Mouse (Mus musculus) megakaryocyte, embryonic 14.5 days (primary cell): ENCODE data around the gene Hook2. TPM values are rescaled to one million over a fixed set of nuclear protein-coding genes. Genes with fewer than 3 reads are reported as not detected.

Source experiments
- H3K27me3 ChIP-seq: replicated peaks from 2 replicates; pipeline ENCODE3; 2012; ENCODE audit warnings: inconsistent platforms
- H3K36me3 ChIP-seq: replicated peaks from 2 replicates; pipeline ENCODE3; 2012; ENCODE audit warnings: low read length, inconsistent platforms, mixed read lengths
- H3K4me1 ChIP-seq: 2 replicates; pipeline ENCODE4 v1.6.1; 2012; ENCODE audit warnings: inconsistent platforms
- H3K4me3 ChIP-seq: replicated peaks from 2 replicates; pipeline ENCODE3; 2012; ENCODE audit warnings: moderate library complexity, mild to moderate bottlenecking, inconsistent platforms
- H3K9me3 ChIP-seq: 2 replicates; pipeline ENCODE4 v1.6.1; 2012; ENCODE audit warnings: inconsistent platforms
- FLI1 ChIP-seq: IDR thresholded peaks from 2 replicates; pipeline ENCODE4 v1.6.1; 2012; ENCODE audit warnings: low read length, inconsistent platforms, mixed read lengths
- GATA1 ChIP-seq: IDR thresholded peaks from 3 replicates; pipeline ENCODE4 v1.6.1; 2012; ENCODE audit warnings: mixed read lengths, low read length, inconsistent platforms, borderline replicate concordance
- polyA plus RNA-seq: library from polyadenylated mRNA; stranded (reverse); fragments of >175 nt; gene quantifications from 2 replicates; pipeline ENCODE4 v1.2.3, GENCODE M21; 2012; ENCODE audit warnings: low replicate concordance; ENCODE audit not compliant: insufficient read depth

The Hook2 gene
- polyA plus RNA-seq, 1 experiment, result 8.9 TPM

DNA sequence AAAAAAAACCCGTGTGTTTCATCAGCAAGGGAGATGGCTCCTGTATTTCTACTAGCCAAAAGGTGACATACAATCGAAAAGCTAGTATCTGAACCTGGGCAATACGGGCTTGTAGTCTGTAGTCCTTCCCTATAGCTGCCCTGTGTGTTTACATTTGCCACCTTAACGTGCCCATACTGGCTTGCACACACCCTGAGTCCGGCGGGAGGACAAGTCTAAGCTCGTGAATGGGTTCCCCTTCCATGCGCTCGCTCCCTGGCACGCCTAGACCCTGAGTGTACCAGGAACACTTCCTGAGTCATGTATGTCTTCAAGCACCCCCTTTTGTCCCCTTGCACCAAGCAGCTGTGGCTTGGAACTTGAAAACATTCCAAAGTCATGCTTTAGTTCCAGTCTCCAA lies 26.3 kb downstream of the Hook2 start:
- H3K9me3 ChIP-seq, result no peaks in the 10 kb centered on the region
- H3K4me1 ChIP-seq, result peaks cover 15% of the 10 kb centered on the region
- H3K27me3 ChIP-seq, result peaks cover 31% of the 10 kb centered on the region
- H3K36me3 ChIP-seq, result peaks cover 51% of the 10 kb centered on the region
- no peak for TF ChIP-seq GATA1
- H3K4me3 ChIP-seq, result no peak overlapping the region

DNA sequence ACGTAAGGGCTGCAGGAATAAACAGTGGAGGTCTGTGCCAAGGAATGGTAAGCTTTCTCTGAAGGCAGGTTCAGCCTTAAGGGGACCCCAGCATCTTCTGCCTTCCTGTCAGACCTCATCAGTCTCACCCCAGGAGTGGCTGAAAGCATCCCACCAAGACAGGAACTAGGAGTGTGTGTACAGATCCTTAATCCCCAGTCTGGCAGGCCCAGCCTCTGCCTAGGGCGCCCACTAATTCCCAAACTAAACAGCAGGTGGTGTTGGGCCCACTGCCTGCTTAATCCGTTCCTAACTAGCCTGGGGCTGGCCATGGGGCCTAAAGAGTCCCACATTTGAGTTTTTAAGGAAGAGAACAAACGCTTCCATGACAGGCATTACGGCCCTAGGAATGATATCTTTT lies 26.8 kb downstream of the Hook2 start:
- peaks cover 15% of the 10 kb centered on the region for H3K4me1 ChIP-seq
- H3K27me3 ChIP-seq, result peaks cover 30% of the 10 kb centered on the region
- no peaks in the 10 kb centered on the region for H3K9me3 ChIP-seq
- H3K36me3 ChIP-seq, result peaks cover 56% of the 10 kb centered on the region
- no peak overlapping the region for H3K4me3 ChIP-seq
- TF ChIP-seq FLI1, result no peak

DNA sequence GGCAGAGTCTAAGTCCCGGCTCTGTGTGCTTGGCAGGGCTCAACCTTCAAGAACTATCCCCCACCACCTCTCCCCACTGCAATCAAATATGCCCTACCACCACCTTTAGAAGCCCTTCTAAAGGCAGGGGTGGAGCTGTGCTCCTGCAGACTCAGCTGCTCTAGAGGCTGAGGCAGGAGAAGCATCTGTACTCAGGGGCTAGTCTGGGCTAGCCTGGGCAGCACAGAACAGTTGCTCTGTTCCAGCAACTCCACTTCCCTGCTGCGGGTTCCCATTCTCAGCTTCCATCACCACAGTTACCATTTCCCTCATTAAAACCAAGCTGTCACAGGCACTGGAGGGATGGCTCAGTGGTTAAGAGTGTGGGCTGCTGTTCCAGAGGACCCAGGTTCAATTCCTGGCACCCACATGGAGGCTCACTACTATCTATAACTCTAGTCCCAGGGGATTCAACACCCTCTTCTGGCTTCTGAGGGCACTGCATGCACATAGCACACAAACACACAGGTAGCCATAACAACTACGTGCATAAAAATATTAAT lies 31.2 kb downstream of the Hook2 start:
- Histone ChIP-seq H3K9me3 (no peaks in the 10 kb centered on the region), H3K4me3 (no peak overlapping the region), H3K4me1 (peaks cover 21% of the 10 kb centered on the region), H3K27me3 (no peaks in the 10 kb centered on the region), H3K36me3 (peaks cover 74% of the 10 kb centered on the region)
- TF ChIP-seq FLI1, result no peak
- no peak for TF ChIP-seq GATA1

DNA sequence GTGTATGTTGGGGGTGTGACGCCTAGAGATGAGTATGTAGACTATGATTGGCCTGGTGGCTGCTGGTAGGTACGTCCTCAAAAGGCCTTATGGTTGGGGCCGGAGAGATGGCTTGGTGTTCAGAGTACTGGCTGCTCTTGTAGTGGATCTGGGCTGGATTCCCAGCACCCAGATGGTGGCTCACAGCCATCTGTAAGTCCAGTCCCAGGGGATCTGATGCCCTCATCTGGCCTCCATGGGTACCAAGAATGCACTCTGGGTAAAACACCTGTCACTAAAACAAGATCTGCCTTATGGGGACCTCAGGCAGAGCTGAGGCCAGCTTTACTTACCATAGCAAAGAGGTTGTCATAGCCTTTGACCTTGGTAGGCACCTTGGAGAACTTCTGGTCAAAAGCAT lies 33.4 kb downstream of the Hook2 start:
- TF ChIP-seq FLI1, result no peak
- TF ChIP-seq GATA1, result no peak
- peaks cover 56% of the 10 kb centered on the region for H3K36me3 ChIP-seq

GRCm38 (mm10) chr8:85025098-85025932 lies 34.9 kb downstream of the Hook2 start, which contains the start of gene Asna1:
TSS of gene Asna1 (minus strand) at chr8:85025281.
- no peaks in the 10 kb centered on the region for H3K9me3 ChIP-seq
- H3K4me1 ChIP-seq, result peaks cover 46% of the 10 kb centered on the region
- H3K27me3 ChIP-seq, result no peaks in the 10 kb centered on the region
- H3K4me3 ChIP-seq, result peak within 1 kb of the TSS; percentile 97
- TF ChIP-seq GATA1 (no peak), FLI1 (no peak)
- peaks cover 56% of the 10 kb centered on the region for H3K36me3 ChIP-seq

More for the DNA sequence above, 33.4 kb downstream of the Hook2 start:
- Histone ChIP-seq H3K27me3 (no peaks in the 10 kb centered on the region), H3K9me3 (no peaks in the 10 kb centered on the region), H3K4me1 (peaks cover 31% of the 10 kb centered on the region), H3K4me3 (peak overlapping the region; percentile 97)

GRCm38 (mm10) chr8:85026670-85027515 lies 36.5 kb downstream of the Hook2 start, which contains the start of gene Trir:
TSS of gene Trir (plus strand) at chr8:85026823.
- H3K36me3 ChIP-seq, result peaks cover 55% of the 10 kb centered on the region

DNA sequence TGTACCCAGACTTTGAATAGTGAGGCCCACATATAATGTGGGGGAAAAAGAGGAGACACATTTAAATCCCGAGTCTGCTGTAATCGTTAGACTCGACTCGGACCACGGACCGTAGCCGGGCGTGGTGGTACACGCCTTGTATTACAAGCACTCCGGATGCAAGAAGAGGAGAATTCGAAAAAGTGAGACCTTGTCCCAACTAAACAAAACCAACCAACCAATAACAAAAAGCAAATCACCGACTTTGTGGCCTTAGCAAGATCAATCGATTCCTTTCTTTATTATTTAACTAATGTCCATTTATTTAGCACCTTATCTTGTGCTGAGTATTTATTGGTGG lies 37.1 kb downstream of the Hook2 start:
- Histone ChIP-seq H3K4me1 (peaks cover 56% of the 10 kb centered on the region), H3K36me3 (peaks cover 55% of the 10 kb centered on the region), H3K4me3 (peak overlapping the region; percentile 99), H3K27me3 (no peaks in the 10 kb centered on the region), H3K9me3 (no peaks in the 10 kb centered on the region)
- TF ChIP-seq GATA1 (no peak), FLI1 (no peak)

More at GRCm38 (mm10) chr8:85026670-85027515, 36.5 kb downstream of the Hook2 start, which contains the start of gene Trir:
- no peaks in the 10 kb centered on the region for H3K9me3 ChIP-seq
- H3K27me3 ChIP-seq, result no peaks in the 10 kb centered on the region
- H3K4me3 ChIP-seq, result peak within 1 kb of the TSS; percentile 99
- peaks cover 56% of the 10 kb centered on the region for H3K4me1 ChIP-seq
- TF ChIP-seq FLI1 (no peak), GATA1 (no peak)

DNA sequence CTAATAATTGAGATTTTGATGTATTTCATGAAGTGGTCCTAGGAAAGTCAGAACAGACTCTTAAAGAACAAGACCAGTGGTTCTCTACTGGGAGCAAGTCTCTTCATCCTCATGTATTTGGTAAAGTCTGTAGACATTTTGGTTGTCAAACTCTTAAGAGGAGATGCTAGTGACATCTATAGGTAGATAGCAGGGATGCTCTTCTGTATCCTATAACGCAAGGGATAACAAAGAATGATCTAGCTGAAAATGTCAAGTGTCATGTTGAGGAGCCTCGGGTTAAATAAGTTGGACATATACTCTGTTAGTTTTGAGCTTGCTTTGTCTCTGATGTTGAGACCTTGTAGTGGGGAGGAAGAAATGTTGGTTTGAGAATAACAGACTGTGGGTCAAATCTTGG lies 37.5 kb downstream of the Hook2 start:
- Histone ChIP-seq H3K4me3 (peak overlapping the region; percentile 99), H3K27me3 (no peaks in the 10 kb centered on the region), H3K9me3 (no peaks in the 10 kb centered on the region), H3K36me3 (peaks cover 57% of the 10 kb centered on the region), H3K4me1 (peaks cover 58% of the 10 kb centered on the region)
- TF ChIP-seq FLI1 (no peak), GATA1 (no peak)

GRCm38 (mm10) chr8:85029271-85029670 lies 38.9 kb downstream of the Hook2 start:
- Histone ChIP-seq H3K4me3 (peak overlapping the region; percentile 99), H3K4me1 (peaks cover 58% of the 10 kb centered on the region), H3K9me3 (no peaks in the 10 kb centered on the region), H3K36me3 (peaks cover 55% of the 10 kb centered on the region), H3K27me3 (no peaks in the 10 kb centered on the region)
- TF ChIP-seq FLI1 (no peak), GATA1 (no peak)

GRCm38 (mm10) chr8:85032622-85033311 lies 42.4 kb downstream of the Hook2 start:
- Histone ChIP-seq H3K9me3 (no peaks in the 10 kb centered on the region), H3K4me3 (no peak overlapping the region), H3K4me1 (peaks cover 61% of the 10 kb centered on the region), H3K36me3 (peaks cover 55% of the 10 kb centered on the region), H3K27me3 (no peaks in the 10 kb centered on the region)
- no peak for TF ChIP-seq FLI1
